Mouse (Mus musculus): ENCODE data around the gene Zfp592.

DNA sequence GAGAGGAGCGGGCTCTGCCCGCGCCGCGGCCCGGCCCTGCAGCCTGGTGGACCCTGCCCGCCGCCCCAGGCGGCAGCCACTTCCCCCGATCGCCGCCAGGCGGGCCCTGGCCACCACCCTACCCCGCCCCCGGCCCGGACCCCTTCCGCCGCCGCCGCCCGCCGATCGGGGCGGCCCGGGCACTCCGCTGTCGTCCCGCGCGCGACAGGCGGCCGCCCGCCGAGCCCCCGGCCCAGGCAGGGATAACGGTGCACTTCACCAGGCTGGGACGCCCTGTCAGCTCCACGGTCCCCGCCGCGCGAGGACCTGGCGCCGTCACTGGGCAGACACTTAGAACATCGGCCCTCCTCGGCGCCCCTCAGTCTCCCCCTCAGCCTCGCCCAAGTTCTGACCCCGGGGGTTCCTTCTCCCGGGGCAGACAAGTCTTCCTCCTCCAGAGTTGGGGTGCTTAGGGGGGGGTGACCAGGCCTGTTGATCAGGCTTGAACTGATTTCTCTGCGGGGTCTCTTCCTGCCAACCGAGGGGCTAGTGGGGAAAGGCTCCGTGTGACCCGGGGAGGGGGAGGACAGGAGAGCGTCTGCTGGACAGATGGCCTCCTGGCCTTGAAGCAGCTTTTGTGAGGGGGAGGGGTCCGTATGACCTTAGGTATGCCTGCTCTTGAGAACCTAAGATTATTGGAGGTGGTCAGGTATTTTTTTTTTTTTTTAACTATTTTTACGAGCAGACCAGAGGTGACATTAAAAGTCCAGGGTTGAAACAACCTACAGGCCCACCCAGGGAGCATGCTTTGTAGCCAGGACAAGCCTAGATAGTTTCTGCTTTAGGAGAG lies 567 bp downstream of the Zfp592 start:
- no peak for TF ChIP-seq CTCF (IDR thresholded peaks at IDR 0.05; ENCODE audit: borderline replicate concordance, insufficient read depth, low read depth, low read length)
- TF ChIP-seq POLR2A (IDR thresholded peaks at IDR 0.05; ENCODE audit: borderline replicate concordance, insufficient read depth, low read length): no peak
